Mouse (Mus musculus) layer of hippocampus, postnatal 10 days (tissue): ENCODE results near the gene Dock4. TPM values are rescaled to one million over a fixed set of nuclear protein-coding genes. Genes with fewer than 3 reads are reported as not detected.

Experiments
- DNase-seq, 2 experiments: peaks; one replicate each; pipeline ENCODE4 v3.0.0; 2021; ENCODE audit warnings: low spot score in 2 of 2
- total RNA-seq, 2 experiments: library from RNA; stranded (reverse); gene quantifications; 2 replicates each; pipeline ENCODE4 v1.2.3; 2021

Gene Dock4
- total RNA-seq, 2 experiments from 2014 or later = 142 to 146 TPM

DNA sequence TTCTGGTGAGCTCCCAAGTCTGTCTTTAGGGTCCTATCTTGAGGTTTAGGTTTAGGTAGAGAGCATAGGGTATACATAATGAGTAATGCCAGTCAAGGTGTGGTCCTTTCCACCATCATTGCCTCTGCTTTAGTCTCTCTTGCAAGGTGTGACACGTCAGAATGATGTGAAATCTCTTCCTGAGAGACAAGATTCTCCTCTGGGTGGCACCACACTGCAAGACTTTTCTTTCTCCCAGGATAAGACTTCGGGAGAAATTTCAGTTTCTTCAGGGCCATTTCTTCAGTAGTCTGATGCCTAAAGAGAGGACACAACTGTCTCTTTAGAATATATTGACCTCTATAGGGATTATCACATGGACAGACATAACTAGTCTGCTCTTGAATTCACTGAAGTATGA is 282.6 kb downstream of the Dock4 start:
- no peak for DNase-seq

GRCm38 (mm10) chr12:40730756-40731155 is 285.0 kb downstream of the Dock4 start:
- DNase-seq = no peak

GRCm38 (mm10) chr12:40745501-40745900 is 299.7 kb downstream of the Dock4 start:
- DNase-seq = no peak

DNA sequence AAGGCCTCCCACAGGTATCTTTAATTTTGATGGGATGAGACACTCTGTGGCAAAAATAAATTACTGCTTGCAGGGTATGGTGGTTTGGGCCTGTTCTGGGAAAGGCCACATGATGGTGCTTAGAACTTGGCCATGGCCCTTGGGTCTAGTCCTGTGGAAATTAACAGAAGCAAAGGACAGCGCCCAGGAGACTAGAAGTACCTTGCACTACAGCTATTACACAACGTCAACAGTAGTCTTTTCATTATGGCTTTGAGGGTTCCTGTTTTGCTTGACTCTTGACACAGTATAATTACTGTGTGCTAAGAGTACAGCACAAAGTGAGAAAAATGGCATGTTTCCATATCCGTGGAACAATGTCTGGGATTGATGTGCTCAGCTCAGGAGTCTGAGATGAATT is 300.3 kb downstream of the Dock4 start:
- DNase-seq = no peak

DNA sequence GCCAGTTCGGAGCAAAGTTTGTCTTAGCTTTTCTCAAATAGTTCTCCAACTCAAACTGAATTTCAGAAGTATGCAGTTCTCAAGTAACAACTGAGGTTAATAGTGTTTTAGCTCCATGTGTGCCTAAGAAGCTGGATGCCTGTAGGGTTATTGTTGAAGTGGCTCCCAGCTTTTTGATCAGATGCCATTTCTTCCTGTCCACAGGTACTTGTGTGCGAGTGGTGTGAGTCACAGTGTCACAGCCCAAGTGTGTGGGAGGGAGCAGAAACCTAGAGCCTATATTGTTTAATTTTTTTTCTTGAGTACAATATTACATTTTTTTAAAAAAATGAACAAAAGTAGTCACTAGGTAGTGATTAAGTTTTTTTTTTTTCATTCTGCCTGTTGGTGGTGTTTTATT is 313.5 kb downstream of the Dock4 start:
- DNase-seq = no peak

DNA sequence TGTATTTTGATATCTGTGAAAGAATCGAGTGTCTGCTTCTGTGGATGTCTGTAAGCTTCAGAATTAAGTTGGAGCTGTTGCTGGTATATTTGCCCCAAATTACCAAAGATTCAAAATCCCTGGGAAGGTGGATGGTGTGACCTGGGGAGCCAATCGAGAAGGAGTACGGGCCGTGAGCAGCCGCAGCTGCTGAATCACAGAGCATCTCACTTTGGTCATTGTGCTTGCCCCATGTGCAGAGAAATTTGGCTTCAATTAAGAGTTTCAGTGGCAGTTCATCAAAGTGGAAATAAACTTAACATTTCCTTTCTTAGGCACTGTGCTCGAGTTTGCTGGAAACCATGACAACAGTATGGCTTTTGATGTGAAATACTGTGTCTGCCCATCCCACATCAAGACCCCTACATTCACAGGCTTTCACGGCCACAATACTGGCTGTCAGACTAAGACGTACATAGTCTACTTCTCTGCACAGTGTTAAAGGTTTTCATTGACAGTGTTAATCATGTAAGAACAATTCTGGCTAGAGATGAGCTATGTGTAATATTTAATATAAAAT is 321.6 kb downstream of the Dock4 start:
- DNase-seq = no peak

DNA sequence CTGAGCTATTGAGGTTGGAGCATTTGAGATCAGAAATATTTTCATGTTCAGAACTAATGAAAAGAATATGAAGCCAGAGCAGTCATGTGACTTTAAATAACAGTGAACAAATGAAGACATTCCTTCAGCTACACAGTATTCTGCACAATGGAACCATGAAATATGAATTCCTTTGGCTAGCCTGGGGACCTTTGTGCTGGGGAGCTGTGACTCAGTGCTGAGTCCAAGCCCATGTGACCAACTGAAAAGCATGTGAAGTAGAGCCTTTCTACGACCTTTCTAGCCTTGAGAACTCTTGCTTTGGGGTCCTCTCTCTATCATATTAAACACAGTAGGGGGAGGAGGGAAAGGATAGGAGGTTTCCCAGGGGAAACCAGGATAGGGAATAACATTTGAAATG is 327.3 kb downstream of the Dock4 start:
- DNase-seq = no peak

- no peak for DNase-seq
These were observed 335.8 kb downstream of the Dock4 start for GRCm38 (mm10) chr12:40781554-40781953.

DNA sequence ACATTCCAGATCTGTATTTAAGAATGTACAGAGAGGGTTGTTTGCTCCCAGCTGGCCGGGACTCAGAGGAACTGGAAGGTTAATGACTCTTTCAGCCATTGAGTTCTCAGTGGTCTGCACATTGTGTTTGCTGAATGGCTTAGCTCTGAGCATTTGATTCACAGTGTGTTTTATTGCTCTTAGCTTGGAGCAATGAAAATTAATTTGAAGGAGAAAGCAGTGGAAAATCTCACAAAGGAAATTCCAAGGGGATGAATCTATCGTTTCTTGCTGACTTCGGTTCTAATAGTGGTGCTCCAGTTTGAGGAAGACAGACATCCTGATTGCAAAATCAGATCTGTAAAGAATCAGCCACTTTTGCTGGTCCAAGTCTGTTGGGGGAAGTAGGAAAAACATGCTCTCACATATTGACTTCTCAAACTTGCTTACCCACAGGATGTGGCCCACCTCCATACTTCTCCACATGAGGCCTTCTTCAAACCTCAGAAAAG is 342.9 kb downstream of the Dock4 start:
- DNase-seq = no peak

GRCm38 (mm10) chr12:40789379-40790361 is 343.9 kb downstream of the Dock4 start:
- no peak for DNase-seq

- DNase-seq = no peak
These were observed 345.5 kb downstream of the Dock4 start for GRCm38 (mm10) chr12:40791221-40791620.

GRCm38 (mm10) chr12:40792184-40792650 is 346.5 kb downstream of the Dock4 start:
- DNase-seq = no peak

- DNase-seq = no peak
These were observed 348.3 kb downstream of the Dock4 start for GRCm38 (mm10) chr12:40794066-40794465.

- no peak for DNase-seq
These were observed 349.0 kb downstream of the Dock4 start for GRCm38 (mm10) chr12:40794756-40795155.

- no peak for DNase-seq
These were observed 350.0 kb downstream of the Dock4 start for GRCm38 (mm10) chr12:40795768-40796167.

DNA sequence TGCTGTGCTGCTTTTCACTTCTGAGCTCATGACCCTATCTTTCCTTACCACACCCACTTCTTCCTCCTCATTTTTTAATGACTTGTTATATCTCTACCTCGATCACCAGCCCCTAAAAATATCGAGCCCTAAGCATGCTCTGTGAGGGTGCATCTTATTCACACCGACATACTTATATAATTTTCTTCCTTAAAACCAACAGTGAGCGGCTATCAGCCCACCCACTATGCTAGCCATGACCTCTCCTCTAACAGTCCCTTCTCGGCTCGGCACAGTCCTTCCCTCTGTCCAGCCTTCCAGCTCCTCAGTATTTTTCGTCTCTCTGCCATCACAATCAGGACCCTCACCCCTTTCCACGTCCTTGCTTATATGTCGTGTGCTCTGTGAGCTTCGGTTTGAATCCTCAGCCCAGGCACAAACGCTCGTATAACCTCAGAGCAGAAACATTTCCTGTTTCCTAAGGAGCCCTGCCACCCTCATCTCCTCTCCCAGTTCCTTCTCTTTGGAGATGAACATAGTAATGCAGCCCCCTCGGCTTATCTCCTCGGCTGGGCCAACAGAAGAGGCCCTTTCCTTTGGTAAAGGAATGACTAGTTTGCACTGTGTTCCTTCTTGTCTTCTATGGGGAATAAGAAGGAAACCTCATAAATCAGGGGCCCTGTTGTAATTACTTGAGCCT is 351.2 kb downstream of the Dock4 start:
- DNase-seq = no peak

- no peak for DNase-seq
These were observed 352.0 kb downstream of the Dock4 start for GRCm38 (mm10) chr12:40797561-40798343.

DNA sequence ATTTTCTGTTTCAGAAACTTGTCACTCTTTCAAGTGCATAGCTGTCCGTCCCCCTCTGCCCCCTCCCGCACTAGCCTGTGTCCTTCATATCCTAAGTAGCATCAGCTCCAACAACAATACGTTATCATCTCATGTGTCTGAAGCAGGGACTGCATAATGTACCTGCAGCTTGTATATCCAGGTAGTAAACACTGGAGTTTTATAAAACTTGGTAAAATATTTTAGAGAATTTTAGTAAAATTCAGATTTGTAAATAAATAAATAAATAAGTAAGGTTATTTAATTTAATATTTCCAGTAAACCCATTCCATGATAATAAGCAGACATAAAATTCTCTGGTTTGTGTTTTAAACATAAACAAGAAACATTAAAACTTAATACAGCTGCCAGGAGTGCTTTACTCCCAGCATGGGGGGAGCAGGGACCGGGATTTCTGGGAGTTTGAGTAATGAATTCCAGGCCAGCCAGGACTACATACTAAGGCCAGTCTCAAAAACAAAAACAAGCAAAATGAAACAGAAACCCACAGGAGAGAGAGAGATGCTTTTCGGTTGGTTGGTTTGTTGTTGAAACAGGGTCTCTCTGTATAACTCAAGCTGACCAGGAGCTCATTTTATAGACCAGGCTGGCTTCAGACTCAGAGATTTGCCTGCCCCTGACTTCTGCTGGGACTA is 352.7 kb downstream of the Dock4 start:
- DNase-seq = no peak

DNA sequence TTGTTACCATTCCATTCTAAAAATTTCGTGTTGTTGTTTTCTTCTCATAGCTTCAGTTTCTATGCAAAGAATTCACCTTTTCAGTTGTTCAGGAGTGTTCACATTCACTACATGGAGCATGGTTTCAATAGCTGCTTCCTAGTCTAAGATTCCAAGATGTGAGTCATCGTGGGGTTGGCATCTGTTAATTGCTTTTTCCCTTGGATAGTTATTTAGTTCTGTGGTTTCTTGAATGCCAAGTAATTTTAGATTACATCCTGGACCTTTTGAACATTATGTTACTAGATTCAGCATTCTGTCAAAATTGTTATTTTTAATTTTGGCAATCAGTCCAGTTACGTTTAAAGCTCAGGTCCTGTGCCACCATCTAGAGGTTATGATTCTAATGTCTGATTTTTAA is 355.7 kb downstream of the Dock4 start:
- no peak for DNase-seq

- no peak for DNase-seq
These were observed 359.5 kb downstream of the Dock4 start for GRCm38 (mm10) chr12:40805257-40805656.
